Mouse (Mus musculus): ENCODE measurements around the gene Ogfod2.

GRCm38 (mm10) chr5:124159453-124159852, 47.4 kb downstream of the Ogfod2 start:
- no peak for TF ChIP-seq POLR2A (IDR thresholded peaks at IDR 0.05; ENCODE audit: insufficient read depth, low read depth, low read length)
- TF ChIP-seq CTCF (IDR thresholded peaks at IDR 0.05): no peak

Measured in heart, adult 2 months (tissue).